Mouse (Mus musculus) liver, embryonic 14.5 days (tissue): Measurements from ENCODE around the gene Gipc1.

Source experiments
- CTCF ChIP-seq: IDR thresholded peaks from 2 replicates; pipeline ENCODE4 v1.5.1; 2016; ENCODE audit warnings: antibody characterized with exemption, low read depth, control low read depth
- EP300 ChIP-seq: IDR thresholded peaks from 2 replicates; pipeline ENCODE4 v1.6.1; 2016; ENCODE audit warnings: antibody characterized with exemption, low read depth

- TF ChIP-seq CTCF (no peak), EP300 (no peak)
Observed at GRCm38 (mm10) chr8:83664096-83664495, 11.6 kb downstream of the Gipc1 start.
